7 mouse cellular contexts compared by ENCODE assay signal in genomic region chr2:158113591-158114257, GRCm38 (mm10). TPM values are rescaled to one million over a fixed set of nuclear protein-coding genes. Genes with fewer than 3 reads are reported as not detected.
DNase-seq lines count a peak whose midpoint lies in the region; ATAC-seq lines count a peak whose summit lies in the region.

No protein-coding gene starts in this region.

- no peak overlapping the region for H3K4me3 ChIP-seq in embryonic facial prominence, embryonic 12.5 days
- peak overlapping the region; percentile 8; the same call in 1 of the 2 replicates for H3K4me3 ChIP-seq in liver, embryonic 11.5 days (ENCODE audit: low read depth, low read length)
- no peak overlapping the region for H3K4me3 ChIP-seq in stomach, embryonic 15.5 days (replicated peaks)

- no peaks in the 10 kb centered on the region for H3K9me3 ChIP-seq in embryonic facial prominence, embryonic 12.5 days
- no peaks in the 10 kb centered on the region for H3K9me3 ChIP-seq in liver, embryonic 11.5 days (ENCODE audit: control insufficient read depth, low read length)
- no peaks in the 10 kb centered on the region for H3K9me3 ChIP-seq in stomach, embryonic 15.5 days

- peak overlapping the region; percentile 60 for H3K27ac ChIP-seq in embryonic facial prominence, embryonic 12.5 days
- H3K27ac ChIP-seq in liver, embryonic 11.5 days (ENCODE audit: low read depth, low read length): peak overlapping the region; percentile 90
- H3K27ac ChIP-seq in stomach, embryonic 15.5 days: peak overlapping the region; percentile 89

- DNase-seq in adrenal gland, adult 2 months: peak; percentile 85
- DNase-seq in heart, postnatal 10 days: peak; percentile 90 to 91
- peak; percentile 63 for DNase-seq in liver, embryonic 11.5 days (ENCODE audit: low spot score)
- no peak for DNase-seq in cerebellum, postnatal 14 days
- no peak for DNase-seq in cerebellum, adult 18-20 months

- peak overlapping the region; percentile 19; the same call in 1 of the 2 replicates for H3K4me2 ChIP-seq in embryonic facial prominence, embryonic 12.5 days (replicated peaks)
- H3K4me2 ChIP-seq in liver, embryonic 11.5 days: peak overlapping the region; percentile 51
- H3K4me2 ChIP-seq in stomach, embryonic 15.5 days: peak overlapping the region; percentile 37

- peak; percentile 61 for ATAC-seq in embryonic facial prominence, embryonic 12.5 days (ENCODE audit: insufficient number of reproducible peaks, insufficient read depth, low FRiP score, low TSS enrichment)
- ATAC-seq in liver, embryonic 11.5 days (replicated peaks; ENCODE audit: low FRiP score): peak; percentile 89
- ATAC-seq in stomach, embryonic 15.5 days (ENCODE audit: insufficient read depth, low FRiP score, low read depth): peak; percentile 80

- H3K36me3 ChIP-seq in embryonic facial prominence, embryonic 12.5 days: no peaks in the 10 kb centered on the region
- peaks cover 3% of the 10 kb centered on the region; the same call in 1 of the 2 replicates for H3K36me3 ChIP-seq in liver, embryonic 11.5 days (ENCODE audit: control insufficient read depth, insufficient read depth, low read length)
- H3K36me3 ChIP-seq in stomach, embryonic 15.5 days: no peaks in the 10 kb centered on the region

- WGBS in embryonic facial prominence, embryonic 12.5 days: 21% methylated on average over 9 of the region's 9 CpGs
- WGBS in liver, embryonic 11.5 days: 31% methylated on average over 9 of the region's 9 CpGs
- 23% methylated on average over 9 of the region's 9 CpGs for WGBS in stomach, embryonic 15.5 days

- peaks cover 22% of the 10 kb centered on the region for H3K4me1 ChIP-seq in embryonic facial prominence, embryonic 12.5 days
- H3K4me1 ChIP-seq in liver, embryonic 11.5 days (replicated peaks; ENCODE audit: control insufficient read depth, insufficient read depth, low read length): peaks cover 52% of the 10 kb centered on the region
- peaks cover 25% of the 10 kb centered on the region for H3K4me1 ChIP-seq in stomach, embryonic 15.5 days

- no peaks in the 10 kb centered on the region for H3K27me3 ChIP-seq in embryonic facial prominence, embryonic 12.5 days
- no peaks in the 10 kb centered on the region for H3K27me3 ChIP-seq in liver, embryonic 11.5 days (replicated peaks; ENCODE audit: control insufficient read depth, insufficient read depth, low read length)
- H3K27me3 ChIP-seq in stomach, embryonic 15.5 days (replicated peaks): no peaks in the 10 kb centered on the region

- intact Hi-C loops in heart, postnatal 10 days (cut with DNase I): no loop called here

- H3K9ac ChIP-seq in embryonic facial prominence, embryonic 12.5 days: no peak overlapping the region
- H3K9ac ChIP-seq in liver, embryonic 11.5 days (ENCODE audit: low read depth, low read length): peak overlapping the region; percentile 48
- H3K9ac ChIP-seq in stomach, embryonic 15.5 days: no peak overlapping the region

RNA-seq across cellular contexts. Expression of gene Tgm2, which starts 32.5 kb away (rescaled TPM):
- 100 to 1,000 TPM in 1 of 2 experiments, 10 to 100 TPM in 1; 63.6 to 105 TPM for total RNA-seq in adrenal gland, adult 2 months (2021)
- 66.9 and 71.9 TPM in 2 replicates for polyA plus RNA-seq in adrenal gland, adult 2 months (2012; rRNA removed)
- 7.7 and 9.0 TPM in 2 replicates for polyA plus RNA-seq in embryonic facial prominence, embryonic 12.5 days (2016; fragmentation: Nextera tagmentation; extraction: Ambion mirVana)
- total RNA-seq in heart, postnatal 10 days (2021): 100 to 1,000 TPM; 162 to 208 TPM
- polyA plus RNA-seq in liver, embryonic 11.5 days (2014; fragmentation: Nextera tagmentation; extraction: Ambion mirVana): 49.5 and 49.7 TPM in 2 replicates
- 91.7 and 93.1 TPM in 2 replicates for polyA plus RNA-seq in stomach, embryonic 15.5 days (2015; fragmentation: Nextera tagmentation; extraction: Ambion mirVana)

Comparison
In these comparisons a context has a peak if more than half of its experiments do, and no peak if none do; other contexts are left out.
1. DNase-seq: peak in adrenal gland, adult 2 months (single experiment), heart, postnatal 10 days (2 of 2) and liver, embryonic 11.5 days (single experiment); none in cerebellum, postnatal 14 days (0 of 2) and cerebellum, adult 18-20 months (0 of 2).
2. Peak in every context shown above with its lines, with median percentiles within 50 percentile points of each other: ATAC-seq, H3K27ac ChIP-seq and H3K4me2 ChIP-seq.